Mouse (Mus musculus): ENCODE data around the gene Rgs7.

DNA sequence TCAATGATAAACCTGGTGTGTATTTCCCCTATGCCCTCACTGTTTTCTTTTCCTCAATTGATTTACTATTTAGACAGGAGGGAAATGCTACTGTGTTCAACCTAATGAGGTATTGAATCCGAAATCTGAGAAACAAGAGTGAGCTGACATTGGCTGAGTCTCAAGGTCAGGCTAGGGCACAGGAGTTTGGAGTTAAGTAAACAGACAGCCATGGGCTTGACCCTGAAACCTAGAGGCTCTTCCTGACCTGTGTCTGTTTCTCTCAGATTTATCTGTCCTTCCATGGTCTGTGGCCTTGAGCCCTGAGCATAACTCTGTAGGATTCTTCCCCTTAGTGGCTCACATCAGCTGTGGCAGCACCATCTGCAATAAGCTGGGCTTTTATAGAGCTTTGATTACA lies 37.6 kb upstream of the Rgs7 start:
- TF ChIP-seq POLR2A (IDR thresholded peaks at IDR 0.05; ENCODE audit: extremely low read depth, insufficient read depth, low read length) = no peak
- TF ChIP-seq CTCF (IDR thresholded peaks at IDR 0.05; ENCODE audit: extremely low read depth, insufficient read depth, low read length) = no peak

Data from cortical plate, adult 2 months (tissue).